Mouse (Mus musculus): ENCODE data around the gene Dbil5.
"Not testable (repeated sequence)": the region's sequence is repeated elsewhere in the genome, so short reads cannot be mapped to it uniquely, and the experiment has no call there.

Gene Dbil5

GRCm38 (mm10) chr11:76217390-76217800, at the start of gene Dbil5, which contains the start of gene Gemin4:
Gene Dbil5 (plus strand): TSS chr11:76217608.
Gene Gemin4 (minus strand): TSS chr11:76217664.
- DNase-seq (ENCODE audit: low spot score) = peak; percentile 97

GRCm38 (mm10) chr11:76168976-76169375, 48.4 kb upstream of the Dbil5 start:
- no peak for DNase-seq (ENCODE audit: low spot score)

GRCm38 (mm10) chr11:76170207-76170606, 47.2 kb upstream of the Dbil5 start:
- no peak for DNase-seq (ENCODE audit: low spot score)

- DNase-seq (ENCODE audit: low spot score) = no peak
Observed at GRCm38 (mm10) chr11:76178726-76179494, 38.5 kb upstream of the Dbil5 start.

GRCm38 (mm10) chr11:76179495-76180145, 37.8 kb upstream of the Dbil5 start, which contains the start of the genes Vps53 and Fam57a:
Gene Vps53 (minus strand): TSS chr11:76179647.
Gene Fam57a (plus strand): TSS chr11:76179671.
- peak; percentile 78 for DNase-seq (ENCODE audit: low spot score)

- DNase-seq (ENCODE audit: low spot score) = no peak
Observed at GRCm38 (mm10) chr11:76180146-76180540, 37.3 kb upstream of the Dbil5 start.

GRCm38 (mm10) chr11:76183745-76184144, 33.7 kb upstream of the Dbil5 start:
- DNase-seq (ENCODE audit: low spot score) = no peak

GRCm38 (mm10) chr11:76186908-76187307, 30.5 kb upstream of the Dbil5 start:
- no peak for DNase-seq (ENCODE audit: low spot score)

GRCm38 (mm10) chr11:76196275-76196976, 21.0 kb upstream of the Dbil5 start:
- no peak for DNase-seq (ENCODE audit: low spot score)

GRCm38 (mm10) chr11:76196977-76197469, 20.4 kb upstream of the Dbil5 start:
- DNase-seq (ENCODE audit: low spot score) = no peak

GRCm38 (mm10) chr11:76201761-76202674, 15.4 kb upstream of the Dbil5 start:
- peak; percentile 42 for DNase-seq (ENCODE audit: low spot score)

- DNase-seq (ENCODE audit: low spot score) = no peak
Observed at GRCm38 (mm10) chr11:76206793-76207192, 10.6 kb upstream of the Dbil5 start.

GRCm38 (mm10) chr11:76210228-76210985, 7.0 kb upstream of the Dbil5 start:
- DNase-seq (ENCODE audit: low spot score) = no peak

- not testable (repeated sequence) for DNase-seq (ENCODE audit: low spot score)
Observed at GRCm38 (mm10) chr11:76211595-76211994, 5.8 kb upstream of the Dbil5 start.

GRCm38 (mm10) chr11:76213841-76214240, 3.6 kb upstream of the Dbil5 start:
- no peak for DNase-seq (ENCODE audit: low spot score)

GRCm38 (mm10) chr11:76215011-76215410, 2.4 kb upstream of the Dbil5 start:
- DNase-seq (ENCODE audit: low spot score) = no peak

GRCm38 (mm10) chr11:76216049-76216540, 1.3 kb upstream of the Dbil5 start:
- no peak for DNase-seq (ENCODE audit: low spot score)

- no peak for DNase-seq (ENCODE audit: low spot score)
Observed at GRCm38 (mm10) chr11:76216681-76217389, 573 bp upstream of the Dbil5 start.

GRCm38 (mm10) chr11:76224631-76225030, 7.2 kb downstream of the Dbil5 start:
- no peak for DNase-seq (ENCODE audit: low spot score)

- DNase-seq (ENCODE audit: low spot score) = no peak
Observed at GRCm38 (mm10) chr11:76225051-76225450, 7.6 kb downstream of the Dbil5 start.

Measured in T-cell, adult 2 months (primary cell).